Comparison of ENCODE assay signal across 15 mouse cellular contexts in the genomic region with DNA sequence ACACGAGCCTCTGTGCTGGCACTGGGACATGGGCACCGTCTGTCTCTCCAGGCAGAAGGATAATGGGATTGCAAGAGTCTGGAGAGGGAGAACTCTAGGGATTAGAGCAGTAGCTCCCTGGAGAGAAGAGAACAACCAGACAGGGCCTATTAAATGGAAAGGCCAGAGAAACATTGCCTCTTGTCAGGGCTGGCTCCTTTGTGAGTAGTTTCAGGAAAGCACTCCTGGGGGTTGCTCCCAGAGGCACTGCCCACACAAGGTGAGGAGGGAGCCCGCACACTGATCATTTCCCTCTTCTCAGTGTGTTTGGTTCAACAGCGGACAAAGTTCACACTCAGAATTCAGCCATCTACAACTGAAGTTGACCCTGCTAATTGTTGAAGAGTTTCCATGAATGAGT.
"Had no signal": no experiment of that assay in that cellular context is flagged by ENCODE, and none has a peak within 500 bp of the region (broad histone marks: within the 10 kb centered on the region; RNA-seq: fewer than 3 reads in every experiment).

No protein-coding gene starts in this region.

- DNase-seq: retina, postnatal 1 day; right cerebral cortex, adult 18-20 months; right cerebral cortex, postnatal 14 days; right cerebral cortex, postnatal 25 days; right cerebral cortex, postnatal 4 days; spleen, adult 18-20 months; thymus, adult 18-20 months; thymus, adult 2 months; thymus, postnatal 14 days; thymus, postnatal 25 days; thymus, postnatal 36 days; thymus, postnatal 4 days had no signal

- H3K36me3 ChIP-seq: neural tube, embryonic 15.5 days; stomach, embryonic 15.5 days had no signal

- H3K4me3 ChIP-seq: neural tube, embryonic 15.5 days; stomach, embryonic 15.5 days had no signal

- H3K27me3 ChIP-seq: neural tube, embryonic 15.5 days; stomach, embryonic 15.5 days had no signal

- H3K4me2 ChIP-seq: neural tube, embryonic 15.5 days; stomach, embryonic 15.5 days had no signal

- H3K27ac ChIP-seq: neural tube, embryonic 15.5 days; stomach, embryonic 15.5 days; stomach, postnatal 0 days had no signal

- H3K9ac ChIP-seq: neural tube, embryonic 15.5 days; stomach, embryonic 15.5 days had no signal

- H3K4me1 ChIP-seq: stomach, embryonic 15.5 days had no signal

- H3K9me3 ChIP-seq: neural tube, embryonic 15.5 days; stomach, embryonic 15.5 days had no signal
